Mouse (Mus musculus) thymus, adult 2 months (tissue): ENCODE measurements around the gene AU040320.

Experiments
- CTCF ChIP-seq: fragments of 200-500 bp; IDR thresholded peaks from 2 replicates; pipeline ENCODE4 v1.5.1; 2012; ENCODE audit warnings: mild to moderate bottlenecking, control low read depth, low read length, moderate library complexity, borderline replicate concordance; ENCODE audit not compliant: control insufficient read depth, poor library complexity, insufficient read depth; ENCODE audit errors: extremely low read depth
- POLR2A ChIP-seq: fragments of 200-500 bp; IDR thresholded peaks from 2 replicates; pipeline ENCODE4 v1.6.1; 2012; ENCODE audit warnings: mild to moderate bottlenecking, low read length, control low read depth, moderate library complexity; ENCODE audit not compliant: control insufficient read depth, poor library complexity, insufficient read depth; ENCODE audit errors: extremely low read depth

DNA sequence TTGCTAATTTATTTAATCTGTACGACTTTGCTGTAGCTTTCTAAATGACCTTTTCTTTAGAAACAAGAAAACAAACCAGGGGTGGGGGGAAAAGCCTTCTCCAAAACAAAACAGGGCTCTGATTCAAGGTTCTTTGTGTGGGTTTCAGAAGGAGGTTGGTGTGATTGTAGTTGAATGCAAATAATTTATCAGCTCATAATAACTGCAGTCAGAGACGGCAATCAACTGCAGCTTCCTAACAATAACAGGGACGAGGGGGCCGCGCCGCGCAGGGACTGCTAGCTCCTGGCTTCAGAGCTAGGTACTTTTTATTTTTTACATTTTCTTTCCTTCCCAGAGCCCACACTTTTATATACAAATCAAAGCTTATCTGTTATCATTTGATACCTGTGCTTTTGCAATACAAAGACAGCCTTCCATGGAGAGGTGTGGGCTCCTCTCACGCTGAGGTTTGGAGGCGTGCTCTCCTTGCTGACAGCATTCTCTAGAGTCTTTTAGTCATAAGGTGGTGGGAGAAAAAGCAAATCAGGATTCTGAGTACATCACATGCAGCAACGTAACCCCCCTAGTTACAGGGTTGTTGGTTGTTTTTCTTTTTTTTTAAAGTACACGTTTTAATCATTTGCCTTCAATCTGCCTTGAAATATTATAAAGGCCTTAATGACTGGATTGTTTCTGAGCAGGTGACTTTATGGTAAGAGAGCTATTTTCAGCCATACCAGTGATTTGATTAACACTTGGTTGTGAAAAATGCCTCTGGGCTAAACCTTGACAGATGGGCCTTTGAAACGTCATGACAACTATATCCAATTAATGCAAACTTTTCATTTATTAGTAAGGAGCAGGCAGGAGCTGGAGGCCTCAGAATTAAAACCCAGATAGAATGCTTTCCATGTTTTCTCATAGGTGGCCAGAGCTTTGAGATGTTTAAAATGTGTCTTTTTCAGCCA, 26.8 kb downstream of the AU040320 start:
- TF ChIP-seq CTCF (no peak), POLR2A (no peak)
